Mouse (Mus musculus): ENCODE data around the gene Rfx4.

- TF ChIP-seq POLR2A (IDR thresholded peaks at IDR 0.05; ENCODE audit: borderline replicate concordance, extremely low read depth, insufficient read depth, insufficient read length, poor library complexity, severe bottlenecking), result no peak
- no peak for TF ChIP-seq CTCF (IDR thresholded peaks at IDR 0.05; ENCODE audit: borderline replicate concordance, extremely low read depth, insufficient read depth, insufficient read length)
Measured at GRCm38 (mm10) chr10:84858371-84858770, 102.5 kb downstream of the Rfx4 start.
